Mouse (Mus musculus) C2C12 (cell line): Measurements from ENCODE around the gene Dock7. TPM values are rescaled to one million over a fixed set of nuclear protein-coding genes. Genes with fewer than 3 reads are reported as not detected.

Experiments
- H3K27me3 ChIP-seq: one replicate; pipeline ENCODE4 v1.6.1; 2011; ENCODE audit not compliant: control insufficient read depth, insufficient read depth, insufficient read length
- H3K36me3 ChIP-seq: one replicate; pipeline ENCODE4 v1.6.1; 2011; ENCODE audit not compliant: control insufficient read depth, insufficient read depth
- H3K4me3 ChIP-seq: one replicate; pipeline ENCODE4 v1.5.1; 2011; ENCODE audit warnings: mild to moderate bottlenecking, control low read depth; ENCODE audit not compliant: poor library complexity, insufficient read depth, severe bottlenecking
- H3K79me2 ChIP-seq: one replicate; pipeline ENCODE4 v1.6.1; 2011; ENCODE audit not compliant: control insufficient read depth, insufficient read depth
- H3K79me3 ChIP-seq: one replicate; pipeline ENCODE4 v1.6.1; 2011; ENCODE audit warnings: low read depth, control low read depth
- H3ac ChIP-seq: one replicate; pipeline ENCODE3; 2011; ENCODE audit warnings: low read depth; ENCODE audit not compliant: control insufficient read depth, insufficient read length
- CEBPB ChIP-seq: IDR thresholded peaks from one replicate; pipeline ENCODE4 v1.6.1; 2011; ENCODE audit warnings: low read depth, mild to moderate bottlenecking, control low read depth, moderate library complexity
- CTCF ChIP-seq: IDR thresholded peaks from one replicate; pipeline ENCODE4 v1.5.1; 2011; ENCODE audit not compliant: control insufficient read depth, insufficient read depth, insufficient read length
- FOSL1 ChIP-seq: IDR thresholded peaks from one replicate; pipeline ENCODE4 v1.8.0; 2011; ENCODE audit warnings: mild to moderate bottlenecking, low read length; ENCODE audit not compliant: poor library complexity, insufficient read depth, severe bottlenecking
- MAX ChIP-seq: IDR thresholded peaks from one replicate; pipeline ENCODE4 v1.6.1; 2011; ENCODE audit warnings: mild to moderate bottlenecking, control low read depth
- MYOD1 ChIP-seq: IDR thresholded peaks from one replicate; pipeline ENCODE4 v1.6.1; 2011; ENCODE audit warnings: low read depth; ENCODE audit not compliant: control insufficient read depth, insufficient read length
- MYOG ChIP-seq: IDR thresholded peaks from one replicate; pipeline ENCODE4 v1.6.1; 2011; ENCODE audit not compliant: control insufficient read depth, insufficient read length; ENCODE audit errors: extremely low read depth
- USF1 ChIP-seq: IDR thresholded peaks from one replicate; pipeline ENCODE4 v1.6.1; 2011; ENCODE audit warnings: low read depth, mild to moderate bottlenecking, control low read depth, moderate library complexity
- polyA plus RNA-seq: library from polyadenylated mRNA; unstranded; fragments of >200 nt; fragmentation: generic; extraction: Trizol; gene quantifications from one replicate; pipeline ENCODE4 v1.2.1, GENCODE M21; 2012; ENCODE audit warnings: missing spikeins

Gene Dock7
- polyA plus RNA-seq, 1 experiment = 30.2 TPM

- TF ChIP-seq CTCF (no peak), FOSL1 (no peak), MAX (no peak), MYOD1 (no peak), MYOG (no peak), USF1 (no peak), CEBPB (no peak)
- no peak overlapping the region for H3ac ChIP-seq
Measured at GRCm38 (mm10) chr4:99115797-99116196, 4.9 kb downstream of the Dock7 start.

DNA sequence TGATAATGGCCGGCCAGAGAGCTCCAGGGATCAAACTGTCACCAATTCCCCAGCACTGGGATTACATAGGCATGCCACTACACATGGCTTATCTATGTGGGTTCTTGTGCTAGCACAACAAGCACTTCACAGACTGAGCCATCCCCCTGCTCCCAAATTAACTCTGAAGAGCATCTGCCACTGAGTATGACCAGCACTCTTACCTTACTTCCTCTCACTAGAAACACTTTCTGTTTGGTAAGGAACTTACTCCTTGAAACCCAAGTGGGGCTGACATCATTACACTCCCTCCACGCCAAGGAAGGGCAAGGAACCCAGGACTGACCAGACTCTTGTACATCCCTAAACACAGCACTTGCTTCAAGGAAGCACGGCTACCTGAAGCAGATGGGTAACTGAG is 9.0 kb downstream of the Dock7 start:
- H3K36me3 ChIP-seq = no peaks in the 10 kb centered on the region
- TF ChIP-seq CEBPB = no peak
- TF ChIP-seq FOSL1 = no peak
- TF ChIP-seq MAX = no peak
- TF ChIP-seq USF1 = no peak
- H3ac ChIP-seq = no peak overlapping the region
- no peaks in the 10 kb centered on the region for H3K27me3 ChIP-seq
- H3K79me3 ChIP-seq = peaks cover 88% of the 10 kb centered on the region
- no peak overlapping the region for H3K4me3 ChIP-seq
- peaks cover 100% of the 10 kb centered on the region for H3K79me2 ChIP-seq

More at GRCm38 (mm10) chr4:99115797-99116196, 4.9 kb downstream of the Dock7 start:
- Histone ChIP-seq H3K27me3 (no peaks in the 10 kb centered on the region), H3K79me3 (peaks cover 91% of the 10 kb centered on the region), H3K4me3 (no peak overlapping the region), H3K36me3 (no peaks in the 10 kb centered on the region), H3K79me2 (peaks cover 99% of the 10 kb centered on the region)

GRCm38 (mm10) chr4:99108817-99109216 is 11.9 kb downstream of the Dock7 start:
- TF ChIP-seq MAX = no peak
- TF ChIP-seq MYOG = no peak
- TF ChIP-seq CTCF = no peak
- TF ChIP-seq FOSL1 = no peak
- TF ChIP-seq MYOD1 = no peak
- TF ChIP-seq CEBPB = no peak
- no peak for TF ChIP-seq USF1
- no peak overlapping the region for H3ac ChIP-seq
- no peaks in the 10 kb centered on the region for H3K36me3 ChIP-seq
- H3K79me2 ChIP-seq = peaks cover 99% of the 10 kb centered on the region
- no peak overlapping the region for H3K4me3 ChIP-seq
- no peaks in the 10 kb centered on the region for H3K27me3 ChIP-seq
- H3K79me3 ChIP-seq = peaks cover 78% of the 10 kb centered on the region

DNA sequence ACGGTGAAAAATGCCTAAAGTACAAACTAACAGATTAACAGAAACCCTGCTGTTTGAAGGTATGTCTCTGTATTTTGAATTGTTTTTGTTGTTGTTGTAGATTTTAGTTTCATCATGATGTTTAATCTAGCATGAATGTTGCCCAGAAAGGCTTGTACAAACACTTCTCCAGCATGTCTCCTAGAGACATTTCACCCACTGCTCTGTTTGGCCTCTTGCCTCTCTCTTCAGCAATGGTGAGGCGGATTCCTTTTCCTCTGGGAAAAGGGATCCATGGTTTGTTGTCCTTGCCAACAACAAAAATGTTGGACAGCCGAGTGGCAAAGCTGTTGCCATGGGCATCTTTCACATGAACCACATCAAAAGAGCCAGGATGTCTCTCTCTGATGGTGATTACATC is 17.9 kb downstream of the Dock7 start:
- H3ac ChIP-seq = no peak overlapping the region
- peaks cover 63% of the 10 kb centered on the region for H3K79me3 ChIP-seq
- H3K4me3 ChIP-seq = no peak overlapping the region
- TF ChIP-seq CTCF (no peak), MYOD1 (no peak), CEBPB (no peak), USF1 (no peak), MAX (no peak), FOSL1 (no peak), MYOG (no peak)
- H3K36me3 ChIP-seq = no peaks in the 10 kb centered on the region
- peaks cover 93% of the 10 kb centered on the region for H3K79me2 ChIP-seq
- H3K27me3 ChIP-seq = no peaks in the 10 kb centered on the region

DNA sequence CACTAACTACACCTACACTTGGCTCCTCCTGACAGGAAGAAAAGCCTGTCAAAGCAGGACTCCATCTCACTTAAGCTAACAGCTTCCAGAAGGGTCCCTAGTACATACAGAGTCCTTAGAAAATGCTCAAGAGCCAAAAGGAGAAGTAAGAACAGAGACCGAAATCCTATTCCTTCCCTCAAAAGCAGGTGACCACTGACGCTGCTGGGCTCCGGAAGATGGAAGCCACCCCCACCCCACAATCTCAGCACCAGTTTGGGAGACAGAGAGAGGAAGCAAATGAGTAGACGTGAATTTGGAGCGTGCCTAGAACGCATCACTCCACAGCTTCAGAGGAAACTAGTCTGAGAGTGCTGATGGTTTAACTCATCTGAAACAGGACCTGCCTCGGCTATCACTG is 20.0 kb downstream of the Dock7 start:
- no peaks in the 10 kb centered on the region for H3K27me3 ChIP-seq
- H3K4me3 ChIP-seq = no peak overlapping the region
- H3K79me3 ChIP-seq = peaks cover 55% of the 10 kb centered on the region
- H3K36me3 ChIP-seq = peaks cover 4% of the 10 kb centered on the region
- peaks cover 77% of the 10 kb centered on the region for H3K79me2 ChIP-seq
- no peak for TF ChIP-seq CTCF
- TF ChIP-seq MAX = no peak
- TF ChIP-seq USF1 = no peak
- no peak for TF ChIP-seq CEBPB
- no peak for TF ChIP-seq MYOD1
- no peak for TF ChIP-seq MYOG
- TF ChIP-seq FOSL1 = no peak
- no peak overlapping the region for H3ac ChIP-seq

DNA sequence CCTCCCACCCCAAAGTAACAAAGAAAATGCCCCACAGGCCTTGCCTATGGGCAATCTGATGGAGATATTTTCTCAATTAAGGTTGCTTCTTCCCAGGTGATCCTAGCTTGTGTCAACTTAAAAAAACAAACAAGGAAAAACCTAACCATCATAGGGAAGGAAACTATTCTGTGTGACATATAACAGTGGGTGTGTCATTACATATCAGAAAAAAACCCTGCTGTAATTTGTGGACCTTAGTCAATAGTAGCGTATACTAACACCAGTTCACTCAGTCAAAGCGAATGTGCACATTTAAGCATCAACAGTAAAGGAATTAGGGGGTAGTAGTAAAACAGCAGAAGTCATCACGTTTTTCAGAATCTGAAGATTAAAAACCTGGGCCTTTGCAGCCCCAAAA is 28.9 kb downstream of the Dock7 start:
- Histone ChIP-seq H3ac (no peak overlapping the region), H3K36me3 (peaks cover 11% of the 10 kb centered on the region), H3K4me3 (no peak overlapping the region), H3K79me3 (peaks cover 27% of the 10 kb centered on the region), H3K79me2 (peaks cover 69% of the 10 kb centered on the region), H3K27me3 (no peaks in the 10 kb centered on the region)
- TF ChIP-seq FOSL1 = no peak
- TF ChIP-seq MYOD1 = no peak
- TF ChIP-seq CTCF = no peak
- TF ChIP-seq USF1 = no peak
- no peak for TF ChIP-seq MYOG
- TF ChIP-seq CEBPB = no peak
- no peak for TF ChIP-seq MAX
